Mouse (Mus musculus): ENCODE measurements around the gene Fam117a.
"Not testable (repeated sequence)": the region's sequence is repeated elsewhere in the genome, so short reads cannot be mapped to it uniquely, and the experiment has no call there.

Fam117a gene

GRCm38 (mm10) chr11:95392708-95393499, 56.1 kb downstream of the Fam117a start:
- in situ Hi-C loops (cut with MboI): no loop called here

DNA sequence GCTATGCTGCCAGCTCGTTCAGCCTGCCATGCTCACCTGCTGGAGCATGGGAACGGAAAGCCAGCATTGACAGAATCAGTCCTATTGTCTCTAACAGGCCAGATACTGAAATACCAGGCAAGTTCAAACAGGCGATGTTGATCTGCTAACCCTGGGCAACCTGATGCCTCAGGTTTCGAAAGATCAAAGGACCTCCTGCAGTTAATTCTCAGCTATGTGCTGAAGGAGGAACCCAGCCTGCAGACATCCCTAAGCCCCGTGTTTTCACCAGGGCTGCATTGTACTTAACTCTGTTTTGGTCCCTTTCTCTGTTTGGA, 56.6 kb downstream of the Fam117a start:
- in situ Hi-C loops (cut with MboI): no loop called here

DNA sequence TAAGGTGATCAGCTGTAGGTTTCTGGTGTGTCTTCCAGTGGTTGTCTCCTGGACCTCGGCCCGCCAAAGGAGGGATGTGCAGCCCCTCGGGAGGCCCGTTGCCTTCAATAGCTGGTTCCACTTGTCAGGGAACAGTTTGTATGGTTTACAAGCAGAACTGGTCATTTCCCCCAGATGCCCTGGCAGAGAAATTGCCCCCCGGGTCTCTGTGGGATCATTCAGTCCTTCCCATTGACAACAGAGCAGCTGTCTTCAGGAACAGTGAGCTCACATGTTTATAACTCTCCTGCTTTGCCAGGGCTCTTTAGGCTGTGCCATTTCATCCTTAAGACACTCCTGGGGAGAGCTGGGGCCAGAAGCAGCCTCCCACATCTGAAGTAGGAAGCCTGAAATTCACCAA, 57.3 kb downstream of the Fam117a start:
- in situ Hi-C loops (cut with MboI): no loop called here

DNA sequence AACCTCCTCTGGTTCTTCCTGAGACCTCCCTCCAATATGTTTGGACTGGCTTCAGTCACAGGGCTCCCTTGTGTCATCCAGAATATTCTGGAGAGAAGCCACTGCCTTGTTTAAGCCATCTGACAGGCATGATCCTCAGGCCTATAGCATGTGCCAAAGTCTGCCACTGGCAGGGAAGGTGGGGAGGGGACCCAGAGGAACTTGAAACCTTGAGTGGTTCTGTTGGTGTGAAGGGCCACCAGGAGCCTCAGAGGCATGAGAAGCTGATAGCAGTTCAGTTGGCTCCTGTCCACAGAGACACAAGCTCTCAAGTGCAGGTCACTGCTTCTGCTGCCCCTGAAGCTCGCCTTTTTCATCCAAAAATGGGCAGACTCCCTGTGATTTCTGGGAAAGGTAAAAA, 59.7 kb downstream of the Fam117a start:
- in situ Hi-C loops (cut with MboI): no loop called here

GRCm38 (mm10) chr11:95397843-95398835, 61.3 kb downstream of the Fam117a start:
- in situ Hi-C loops (cut with MboI): no loop called here

GRCm38 (mm10) chr11:95399520-95400020, 62.8 kb downstream of the Fam117a start:
- in situ Hi-C loops (cut with MboI): no loop called here

DNA sequence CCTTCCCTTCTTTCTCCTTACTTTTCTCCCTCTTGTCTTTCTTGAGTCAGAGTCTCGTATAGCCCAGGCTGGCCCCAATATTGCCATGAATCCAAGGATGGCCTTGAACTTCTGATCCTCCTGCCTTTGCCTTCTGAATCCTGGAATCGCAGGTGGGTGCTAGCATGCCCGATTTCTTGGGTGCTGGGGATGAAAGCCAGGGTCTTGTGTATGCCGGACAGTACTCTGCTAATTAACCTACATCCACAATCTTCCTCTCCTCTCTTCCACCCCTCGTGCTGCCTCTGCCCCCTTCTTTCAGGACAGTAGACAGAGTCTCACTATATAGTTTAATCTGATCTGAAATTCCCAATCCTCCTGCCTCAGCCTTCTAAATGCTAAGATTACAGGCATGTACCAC, 64.8 kb downstream of the Fam117a start:
- in situ Hi-C loops (cut with MboI): no loop called here

DNA sequence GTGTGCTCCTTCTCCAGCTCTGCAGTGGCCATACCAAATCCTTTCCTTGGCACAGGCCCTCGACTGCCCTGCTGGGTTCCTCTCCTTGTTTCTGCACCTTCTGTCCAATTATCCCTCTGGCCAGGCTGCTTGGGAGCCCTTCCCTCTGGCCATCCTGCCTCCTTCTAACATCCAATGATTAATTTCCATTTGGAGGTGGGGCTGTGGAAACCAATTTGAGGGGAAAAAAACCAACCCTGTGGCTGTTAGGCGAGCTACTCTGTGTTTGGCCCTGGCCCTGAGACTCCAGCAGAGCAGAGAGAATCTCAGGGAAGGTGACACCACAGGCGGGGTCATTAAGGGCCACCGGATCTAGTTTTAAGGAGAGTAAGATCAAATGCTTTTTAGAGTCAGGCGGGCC, 65.4 kb downstream of the Fam117a start:
- in situ Hi-C loops (cut with MboI): no loop called here

GRCm38 (mm10) chr11:95402658-95403101, 65.9 kb downstream of the Fam117a start:
- in situ Hi-C loops (cut with MboI): no loop called here

- in situ Hi-C loops (cut with MboI): no loop called here
Observed at GRCm38 (mm10) chr11:95403382-95404340, 66.8 kb downstream of the Fam117a start.

GRCm38 (mm10) chr11:95405771-95406170, 69.0 kb downstream of the Fam117a start:
- in situ Hi-C loops (cut with MboI): no loop called here

DNA sequence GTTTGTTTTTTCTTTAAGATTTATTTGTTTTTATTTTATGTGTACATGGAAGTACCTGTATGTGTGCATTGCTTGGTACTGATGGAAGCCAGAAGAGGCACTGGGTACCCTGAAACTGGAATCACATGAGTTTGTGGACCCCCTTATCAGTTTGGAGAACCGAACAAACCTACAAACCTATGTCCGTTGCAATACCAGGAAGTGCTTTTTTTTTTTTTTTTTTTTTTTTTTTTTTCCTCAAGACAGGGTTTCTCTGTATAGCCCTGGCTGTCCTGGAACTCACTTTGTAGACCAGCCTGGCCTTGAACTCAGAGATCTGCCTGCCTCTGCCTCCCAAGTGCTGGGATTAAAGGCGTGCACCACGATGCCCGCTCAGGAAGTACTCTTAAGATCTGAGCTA, 69.6 kb downstream of the Fam117a start:
- in situ Hi-C loops (cut with MboI): not testable (repeated sequence)

DNA sequence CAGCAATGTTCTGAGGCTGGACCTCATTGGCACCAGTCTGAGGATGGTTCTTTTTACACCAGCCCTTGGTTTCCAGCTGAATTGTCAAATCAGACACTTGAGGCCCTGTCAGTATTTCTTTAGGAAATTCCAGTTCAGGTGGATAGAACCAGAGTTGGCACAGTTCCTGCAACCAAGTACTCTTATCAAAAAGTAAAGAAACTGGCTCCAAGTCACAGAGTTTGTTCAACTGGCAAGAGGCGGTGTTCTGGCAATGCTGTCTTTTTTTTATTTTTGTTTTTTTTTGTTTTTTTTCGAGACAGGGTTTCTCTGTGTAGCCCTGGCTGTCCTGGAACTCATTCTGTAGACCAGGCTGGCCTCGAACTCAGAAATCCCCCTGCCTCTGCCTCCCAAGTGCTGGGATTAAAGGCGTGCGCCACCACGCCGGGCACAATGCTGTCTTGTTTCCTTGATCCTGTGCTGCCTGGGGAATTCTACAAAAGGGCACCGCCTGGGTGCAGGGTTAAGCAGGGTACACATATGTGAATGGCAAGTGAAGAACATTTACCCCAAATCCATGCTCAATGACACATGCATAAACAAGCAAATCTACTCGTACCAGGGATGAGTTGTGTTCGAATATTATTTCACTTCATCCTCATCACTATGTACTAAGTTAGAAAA, 72.8 kb downstream of the Fam117a start:
- in situ Hi-C loops (cut with MboI): no loop called here

DNA sequence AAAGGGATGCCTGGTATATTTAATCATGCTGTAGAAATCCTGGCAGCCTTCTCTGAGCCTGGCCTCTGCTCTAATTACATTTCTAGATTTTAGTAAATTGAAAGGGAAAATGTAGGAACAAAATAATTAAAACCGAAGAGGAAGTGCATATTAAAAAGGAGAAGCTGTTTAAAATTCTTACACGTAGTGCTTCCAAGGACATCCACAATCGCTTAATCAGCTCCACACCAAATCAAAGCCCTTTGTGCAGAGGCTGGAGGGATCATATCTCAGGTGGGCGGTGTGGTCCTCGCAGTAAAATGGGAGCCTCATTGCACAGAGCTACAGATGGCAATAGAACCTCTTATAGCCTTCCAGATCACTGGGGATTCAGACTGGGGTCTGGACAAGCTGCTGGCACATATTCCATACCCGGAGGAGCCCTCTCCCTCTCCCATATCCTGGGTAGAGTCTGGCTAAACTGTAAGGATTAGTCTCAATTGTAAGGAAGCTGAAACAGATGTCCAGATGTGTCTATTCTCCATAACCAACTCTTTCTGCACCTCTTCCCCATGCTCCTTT, 74.7 kb downstream of the Fam117a start:
- in situ Hi-C loops (cut with MboI): no loop called here

DNA sequence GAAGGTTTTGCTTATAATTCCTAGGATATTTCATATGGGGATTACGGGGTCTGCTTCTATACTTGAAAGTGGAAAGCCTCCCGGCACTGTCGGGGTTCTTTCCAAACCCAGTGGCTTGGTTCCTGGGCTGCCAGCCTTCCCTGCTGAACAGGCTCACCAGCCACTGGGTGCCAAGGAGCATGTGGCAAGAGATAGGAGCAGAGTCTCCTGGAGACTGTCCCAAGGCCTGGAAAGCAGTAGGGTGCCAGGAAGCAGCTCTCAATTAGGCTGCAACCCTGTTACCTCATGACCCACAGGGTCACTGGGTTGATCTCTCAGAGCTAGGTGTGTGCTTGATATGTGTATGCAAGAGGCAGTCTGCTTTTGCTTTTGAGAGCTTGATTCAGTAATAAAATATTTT, 75.8 kb downstream of the Fam117a start:
- in situ Hi-C loops (cut with MboI): no loop called here

- in situ Hi-C loops (cut with MboI): no loop called here
Observed at GRCm38 (mm10) chr11:95413641-95414535, 77.1 kb downstream of the Fam117a start, which contains the start of gene Spop. Spop (plus strand) TSS chr11:95414080.

DNA sequence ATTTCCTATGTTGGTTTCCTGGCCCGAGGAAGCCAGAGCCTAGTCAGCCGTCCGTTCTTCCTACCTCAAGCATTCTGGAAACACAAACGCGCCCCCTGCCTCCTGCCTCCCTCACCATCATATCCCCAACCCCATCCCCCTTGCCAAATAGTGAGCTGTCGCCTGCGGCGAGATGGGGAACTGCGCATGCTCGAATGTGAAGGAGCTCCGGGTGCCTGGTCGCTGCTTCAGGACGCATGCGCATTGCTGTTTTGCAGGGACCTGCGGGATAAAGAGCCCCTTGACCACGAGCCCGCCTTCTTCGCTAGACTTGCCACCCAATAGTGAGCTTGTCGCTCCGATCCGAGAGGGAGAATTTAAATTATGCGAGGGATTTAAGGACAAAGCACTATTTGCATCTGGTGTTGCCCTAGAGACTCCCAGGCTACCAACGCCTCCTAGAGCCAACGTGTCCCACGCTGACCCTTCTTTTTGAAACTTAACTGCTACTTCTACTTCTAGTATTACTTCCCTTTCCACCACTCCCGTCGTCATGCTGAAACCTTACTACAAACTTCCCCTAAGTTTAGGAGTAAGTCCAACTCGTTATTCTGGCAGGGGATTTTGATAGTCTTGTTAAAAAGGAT, 77.8 kb downstream of the Fam117a start:
- in situ Hi-C loops (cut with MboI): no loop called here

DNA sequence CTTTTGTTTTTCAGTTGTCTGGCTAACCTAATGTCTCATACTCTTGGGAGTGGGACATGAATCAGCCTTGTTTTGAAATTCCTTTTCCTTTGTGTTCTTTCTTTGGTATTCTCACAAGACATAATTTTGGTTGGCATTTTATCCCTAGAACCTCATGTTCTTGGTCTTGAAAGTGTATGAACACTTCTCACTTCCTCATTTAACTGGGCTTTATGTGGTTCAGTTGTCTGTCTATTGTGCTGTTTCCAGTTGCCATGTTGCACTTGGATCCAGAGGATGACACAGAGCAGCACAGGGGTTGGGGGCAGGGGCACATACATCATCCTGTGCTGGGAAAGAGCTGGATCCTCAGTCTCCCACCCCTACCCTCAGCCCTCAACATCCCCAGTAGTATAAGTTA, 79.1 kb downstream of the Fam117a start:
- in situ Hi-C loops (cut with MboI): no loop called here

DNA sequence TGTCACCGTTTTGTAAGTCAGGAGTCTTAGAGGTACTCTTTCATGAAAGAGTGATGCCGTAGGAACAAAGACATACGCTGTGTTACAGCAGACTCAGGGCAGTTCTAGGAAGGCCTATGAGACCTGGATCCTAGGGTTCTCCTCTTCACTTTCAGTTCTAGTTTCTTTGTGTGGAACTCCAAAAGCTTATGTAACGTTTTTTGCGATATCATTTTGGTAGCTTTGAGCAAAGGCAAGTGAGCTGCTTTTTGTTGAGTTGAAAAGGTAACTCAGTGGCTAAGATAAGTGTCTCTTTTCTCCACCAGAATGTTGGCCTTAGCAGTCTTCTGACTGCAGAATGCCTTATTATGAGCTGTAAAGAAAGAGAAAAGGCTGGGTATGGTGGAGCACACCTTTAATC, 80.5 kb downstream of the Fam117a start:
- in situ Hi-C loops (cut with MboI): no loop called here
